Mouse (Mus musculus): ENCODE results near the gene Pex7. TPM values are rescaled to one million over a fixed set of nuclear protein-coding genes. Genes with fewer than 3 reads are reported as not detected.

Gene Pex7
- total RNA-seq, 2 experiments from 2014 or later: 35.7 to 48.1 TPM

GRCm38 (mm10) chr10:19880437-19880836 is 27.1 kb downstream of the Pex7 start:
- DNase-seq (ENCODE audit: low spot score in 2 of 2): no peak

GRCm38 (mm10) chr10:19879161-19879560 is 28.3 kb downstream of the Pex7 start:
- DNase-seq (ENCODE audit: low spot score in 2 of 2): no peak

- no peak for DNase-seq (ENCODE audit: low spot score in 2 of 2)
Measured at GRCm38 (mm10) chr10:19877679-19878078, 29.8 kb downstream of the Pex7 start.

GRCm38 (mm10) chr10:19877257-19877656 is 30.2 kb downstream of the Pex7 start:
- no peak for DNase-seq (ENCODE audit: low spot score in 2 of 2)

- no peak for DNase-seq (ENCODE audit: low spot score in 2 of 2)
Measured at GRCm38 (mm10) chr10:19876669-19877068, 30.8 kb downstream of the Pex7 start.

GRCm38 (mm10) chr10:19875346-19875745 is 32.1 kb downstream of the Pex7 start:
- no peak for DNase-seq (ENCODE audit: low spot score in 2 of 2)

GRCm38 (mm10) chr10:19855597-19856306 is 51.7 kb downstream of the Pex7 start:
- no peak for DNase-seq (ENCODE audit: low spot score in 2 of 2)

GRCm38 (mm10) chr10:19853609-19854008 is 53.9 kb downstream of the Pex7 start:
- no peak for DNase-seq (ENCODE audit: low spot score in 2 of 2)

GRCm38 (mm10) chr10:19852776-19853175 is 54.7 kb downstream of the Pex7 start:
- no peak for DNase-seq (ENCODE audit: low spot score in 2 of 2)

GRCm38 (mm10) chr10:19850998-19851691 is 56.3 kb downstream of the Pex7 start, which contains the start of gene Slc35d3:
Slc35d3 (minus strand) TSS chr10:19851459.
- DNase-seq (ENCODE audit: low spot score in 2 of 2): peak; percentile 25 to 28

- peak in 1 of 2 experiments; percentile 11 for DNase-seq (ENCODE audit: low spot score in 2 of 2)
Measured at GRCm38 (mm10) chr10:19850544-19850997, 56.9 kb downstream of the Pex7 start.

GRCm38 (mm10) chr10:19849771-19850365 is 57.6 kb downstream of the Pex7 start:
- DNase-seq (ENCODE audit: low spot score in 2 of 2): no peak

- DNase-seq (ENCODE audit: low spot score in 2 of 2): peak in 1 of 2 experiments; percentile 8
Measured at GRCm38 (mm10) chr10:19848928-19849770, 58.3 kb downstream of the Pex7 start.

- no peak for DNase-seq (ENCODE audit: low spot score in 2 of 2)
Measured at GRCm38 (mm10) chr10:19839836-19840235, 67.7 kb downstream of the Pex7 start.

GRCm38 (mm10) chr10:19835887-19836710 is 71.4 kb downstream of the Pex7 start:
- DNase-seq (ENCODE audit: low spot score in 2 of 2): no peak

- no peak for DNase-seq (ENCODE audit: low spot score in 2 of 2)
Measured at GRCm38 (mm10) chr10:19834222-19834621, 73.3 kb downstream of the Pex7 start.

GRCm38 (mm10) chr10:19831072-19831849 is 76.2 kb downstream of the Pex7 start:
- no peak for DNase-seq (ENCODE audit: low spot score in 2 of 2)

GRCm38 (mm10) chr10:19820986-19821385 is 86.5 kb downstream of the Pex7 start:
- DNase-seq (ENCODE audit: low spot score in 2 of 2): no peak

- DNase-seq (ENCODE audit: low spot score in 2 of 2): no peak
Measured at GRCm38 (mm10) chr10:19818723-19819355, 88.7 kb downstream of the Pex7 start.

All from adrenal gland, adult 18-20 months (tissue).